Mouse (Mus musculus) gastrocnemius, adult 8-10 months (tissue): ENCODE data around the gene Ptpre. TPM values are rescaled to one million over a fixed set of nuclear protein-coding genes. Genes with fewer than 3 reads are reported as not detected.

Experiments used
- DNase-seq, 2 experiments: peaks; one replicate each; pipeline ENCODE4 v3.0.0; 2022; ENCODE audit warnings: low spot score in 2 of 2
- total RNA-seq, 4 experiments: library from RNA; stranded (reverse); gene quantifications; 2 replicates each; pipeline ENCODE4 v1.2.4; 2022

The Ptpre gene
- total RNA-seq, 4 experiments from 2014 or later: 0.87 to 1.3 (median 1.0) TPM

- DNase-seq: no peak
Measured at GRCm38 (mm10) chr7:135639361-135639760, 102.1 kb downstream of the Ptpre start.

DNA sequence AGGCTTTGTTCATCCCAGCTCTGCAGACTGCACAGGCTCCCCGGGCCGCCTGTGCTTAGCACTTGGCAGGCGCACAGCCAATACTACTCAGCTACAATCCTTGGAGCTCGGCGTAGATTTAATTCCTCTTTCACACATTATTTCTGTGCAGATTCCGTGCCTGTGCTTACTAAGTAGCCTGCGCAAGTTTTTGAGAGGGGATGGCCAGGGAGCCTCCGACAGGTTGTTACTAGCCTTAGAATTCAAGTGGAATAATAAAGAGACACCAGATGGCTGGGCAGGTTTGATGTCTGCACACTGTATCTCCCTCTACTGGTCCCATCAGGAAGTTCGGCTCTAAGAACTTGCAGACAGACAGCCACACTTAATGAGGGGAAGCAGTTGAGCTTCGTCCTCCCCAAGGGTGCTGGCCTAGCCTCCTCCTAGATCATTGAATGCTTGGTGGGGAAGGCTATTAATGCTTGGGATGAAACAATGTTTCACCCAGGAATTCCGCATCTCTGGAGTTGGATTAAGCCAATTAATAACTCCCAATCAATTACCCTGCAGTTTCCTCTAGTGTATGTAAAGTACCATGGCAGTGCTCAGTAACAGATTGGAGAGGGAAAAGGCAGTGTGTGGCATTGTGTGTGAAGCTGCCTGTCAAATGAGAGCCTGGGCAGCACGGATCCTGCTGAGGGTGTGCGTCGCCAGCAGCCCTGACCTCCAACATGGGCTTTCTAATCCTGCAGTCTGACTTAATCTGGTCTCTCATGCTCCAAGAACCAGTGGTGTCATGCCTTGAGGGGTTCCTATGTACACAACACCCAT lies 104.6 kb downstream of the Ptpre start:
- no peak for DNase-seq

DNA sequence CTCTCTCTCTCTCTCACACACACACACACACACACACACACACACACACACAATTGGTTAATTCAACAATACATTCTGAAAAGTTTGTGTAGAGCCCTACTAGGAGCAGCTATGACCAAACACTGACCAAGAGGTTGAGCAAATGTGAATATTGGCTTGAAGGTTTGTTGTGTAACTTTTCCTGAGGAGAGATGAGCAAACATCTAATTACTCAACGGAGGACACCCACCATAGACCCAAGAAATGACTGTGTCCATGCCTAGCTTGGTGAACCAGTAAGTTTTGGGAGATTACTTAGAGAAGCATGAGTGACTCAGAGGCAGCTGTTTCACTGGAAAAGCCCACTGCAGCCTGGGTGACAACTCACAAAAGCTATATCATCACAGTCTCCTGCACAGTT lies 107.2 kb downstream of the Ptpre start:
- DNase-seq: no peak

DNA sequence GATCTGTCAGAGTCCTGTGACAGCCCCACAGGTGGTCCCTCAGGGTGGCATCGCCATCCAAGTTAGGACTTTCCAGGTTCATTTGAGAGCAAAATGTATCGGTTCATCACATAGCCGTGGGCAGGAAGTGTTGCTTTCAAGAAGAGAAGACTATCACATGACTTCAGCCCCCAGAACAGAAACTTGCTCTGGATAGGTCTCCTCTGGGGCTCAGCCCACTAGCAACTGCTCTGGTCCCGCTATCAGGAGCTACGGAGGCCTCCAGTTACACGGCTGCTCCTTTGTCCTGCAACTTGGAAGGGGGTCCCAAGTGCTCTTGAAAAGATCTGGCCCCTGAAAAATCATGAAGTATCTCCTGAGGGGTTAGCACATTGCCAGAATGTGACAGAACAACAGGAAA lies 109.7 kb downstream of the Ptpre start:
- no peak for DNase-seq

GRCm38 (mm10) chr7:135648821-135649220 lies 111.5 kb downstream of the Ptpre start:
- DNase-seq: no peak

DNA sequence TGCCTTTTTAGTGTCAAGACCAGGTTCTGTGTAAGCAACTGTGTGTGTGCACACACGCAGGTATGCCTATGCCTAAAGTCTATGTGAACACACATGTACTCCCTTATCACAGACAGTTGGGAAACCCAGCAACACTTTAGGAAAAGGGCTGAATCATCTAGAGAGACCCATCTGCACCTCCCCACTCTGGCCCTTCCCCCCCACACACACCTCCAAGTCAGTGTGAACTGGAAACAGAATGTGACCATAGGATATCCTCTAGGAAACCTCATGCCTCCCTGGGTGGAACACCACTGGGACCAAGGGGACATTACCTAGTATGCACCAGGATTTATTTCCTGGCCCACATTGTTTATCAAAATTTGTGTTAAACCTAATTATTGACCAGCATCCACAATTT lies 112.0 kb downstream of the Ptpre start:
- DNase-seq: no peak

DNA sequence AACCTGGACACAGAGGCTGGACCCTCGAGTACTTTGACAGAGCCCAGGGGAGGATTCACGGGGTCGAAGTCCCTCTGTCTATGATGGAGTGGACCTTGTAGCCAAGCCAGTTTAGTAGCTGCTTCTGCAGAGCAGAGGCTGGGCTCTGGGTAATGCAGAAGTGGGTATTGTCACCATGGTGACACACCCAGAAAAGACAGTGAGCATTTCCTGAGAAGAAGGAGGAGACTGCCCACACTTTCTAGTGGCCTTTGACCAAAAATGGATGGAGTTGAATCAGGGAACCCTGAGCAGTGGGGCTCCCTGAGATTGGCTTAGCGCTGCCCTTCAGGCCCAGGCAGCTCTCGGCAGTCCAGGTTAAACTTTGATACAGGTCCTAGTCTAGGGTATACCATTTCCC lies 112.8 kb downstream of the Ptpre start:
- DNase-seq: no peak

GRCm38 (mm10) chr7:135651831-135652511 lies 114.7 kb downstream of the Ptpre start:
- DNase-seq: no peak

DNA sequence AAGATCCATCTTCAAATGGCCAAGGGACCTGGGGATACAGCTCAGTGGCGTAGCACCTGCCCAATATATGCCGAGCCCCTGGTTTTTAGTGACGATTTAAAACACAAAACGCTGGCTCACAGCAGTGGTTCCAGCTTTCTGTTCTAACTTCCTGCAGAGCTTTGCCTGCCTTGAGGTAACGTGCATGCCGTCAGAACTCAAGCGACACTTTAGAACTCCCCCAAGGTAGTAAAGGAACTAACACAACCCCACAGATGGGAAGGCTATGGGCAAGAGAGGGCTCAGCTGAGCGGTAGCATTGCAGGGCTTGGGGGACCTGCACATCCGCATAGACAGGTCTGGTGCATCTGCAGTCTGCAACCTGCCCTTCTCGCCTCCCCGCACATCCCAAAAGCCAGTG lies 115.5 kb downstream of the Ptpre start:
- no peak for DNase-seq

- DNase-seq: no peak
Measured at GRCm38 (mm10) chr7:135653601-135654000, 116.3 kb downstream of the Ptpre start.

- no peak for DNase-seq
Measured at GRCm38 (mm10) chr7:135654288-135654687, 117.0 kb downstream of the Ptpre start.

DNA sequence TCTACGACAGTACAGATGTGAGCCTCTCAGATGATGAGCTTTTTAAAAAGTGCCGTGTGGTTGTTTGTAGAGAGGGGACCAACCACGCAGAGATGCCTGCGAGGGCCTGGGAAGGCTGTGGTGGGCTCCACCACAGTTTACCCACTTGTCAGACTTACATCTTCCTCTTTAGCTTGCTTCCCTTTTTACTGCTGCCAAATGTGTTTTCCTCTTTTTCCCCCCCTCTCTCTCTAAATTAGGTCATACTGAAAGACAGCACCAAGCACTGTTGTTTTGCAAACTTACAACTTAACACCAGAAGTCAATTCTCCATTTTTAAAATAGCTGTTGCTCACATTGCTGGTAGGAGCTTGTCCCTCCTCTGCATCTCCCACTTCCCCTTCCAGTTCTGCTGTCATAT lies 117.8 kb downstream of the Ptpre start:
- no peak for DNase-seq

DNA sequence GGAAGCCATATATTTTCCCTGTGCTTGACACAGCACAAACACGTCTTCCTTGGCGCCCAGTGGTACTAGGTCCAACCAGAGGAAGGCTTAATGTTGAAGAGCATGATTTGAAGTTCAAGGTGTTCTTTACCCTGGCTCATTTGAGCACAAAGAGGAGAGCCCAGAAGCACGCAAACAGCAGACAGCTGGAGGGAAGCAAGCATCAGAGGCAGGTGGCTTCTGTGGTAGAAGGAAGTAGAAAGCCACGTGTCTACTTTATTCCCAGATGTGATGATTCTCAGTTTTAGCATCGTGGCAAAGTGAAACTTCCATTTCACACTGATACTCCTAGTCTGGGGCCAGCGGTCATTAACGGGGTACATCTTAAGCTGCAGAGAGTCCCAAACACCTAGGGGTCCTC lies 120.9 kb downstream of the Ptpre start:
- DNase-seq: no peak

DNA sequence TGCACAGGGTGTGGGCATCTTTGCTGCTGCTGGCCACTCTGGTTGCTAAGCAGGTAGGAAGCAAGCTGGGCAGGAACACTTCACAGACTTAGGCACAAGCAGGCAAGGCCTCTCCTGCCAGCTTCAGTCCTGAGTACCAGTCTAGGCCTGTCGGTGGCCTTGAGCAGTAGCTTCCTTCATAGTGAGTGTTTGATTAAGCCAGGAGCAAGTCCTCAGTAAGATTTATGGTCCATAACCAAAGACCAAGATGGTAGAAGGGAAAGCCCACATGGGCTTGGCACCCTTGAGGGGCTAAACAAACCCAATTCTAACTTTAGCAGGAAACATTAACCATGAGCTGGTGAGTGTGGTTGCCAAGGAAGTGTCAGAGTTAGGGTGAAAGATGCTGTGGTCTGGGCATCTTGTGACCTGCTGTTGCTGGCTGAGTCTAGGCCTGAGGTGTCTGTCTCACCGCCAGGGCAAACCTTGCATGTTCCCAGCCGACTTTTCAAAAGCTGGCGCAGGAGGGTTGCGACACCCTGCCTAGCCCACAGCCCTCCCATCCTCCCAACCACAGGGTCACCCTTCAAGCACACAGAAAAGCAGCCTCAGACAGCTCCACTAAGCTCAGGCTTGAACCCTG lies 122.1 kb downstream of the Ptpre start:
- DNase-seq: no peak

DNA sequence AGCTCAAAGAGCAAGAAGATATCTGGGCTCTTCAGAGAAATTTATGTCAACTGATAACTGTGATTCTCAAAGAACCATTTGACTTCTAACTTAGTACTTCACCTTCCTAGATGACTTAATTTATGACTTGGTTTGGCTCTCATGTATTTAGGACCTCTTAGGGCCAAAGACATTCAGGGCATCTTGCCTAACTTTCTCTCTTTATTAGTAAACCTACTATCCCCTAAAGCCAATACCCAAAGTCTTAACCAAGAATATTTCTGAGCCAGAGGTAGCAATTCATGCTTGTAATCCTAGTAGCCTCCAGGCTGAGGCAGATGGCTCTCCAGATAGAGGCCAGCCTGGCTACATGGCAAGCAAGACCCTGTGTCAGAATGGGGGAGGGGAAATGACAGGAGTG lies 123.0 kb downstream of the Ptpre start:
- no peak for DNase-seq

DNA sequence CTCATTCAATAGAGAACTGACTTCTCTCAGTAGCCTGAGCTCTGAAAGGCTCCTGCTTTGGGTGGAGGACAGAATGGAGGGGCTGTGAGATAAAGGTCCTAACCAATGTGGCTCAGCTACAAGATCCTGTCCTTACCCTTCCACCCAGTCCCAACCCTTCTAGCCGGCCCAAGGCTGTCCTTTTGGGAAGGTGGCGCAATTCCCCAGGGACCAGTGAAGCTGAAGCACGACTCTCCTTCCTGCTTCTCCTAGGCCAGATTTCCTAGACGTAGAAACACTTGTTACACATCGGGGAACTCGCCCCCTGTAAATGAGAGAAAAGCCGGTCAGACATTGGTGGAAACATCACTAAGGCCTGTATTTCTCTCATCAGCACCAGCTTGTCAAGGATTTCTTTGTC lies 126.9 kb downstream of the Ptpre start:
- no peak for DNase-seq

GRCm38 (mm10) chr7:135666314-135666713 lies 129.0 kb downstream of the Ptpre start:
- no peak for DNase-seq

GRCm38 (mm10) chr7:135668852-135669739 lies 131.8 kb downstream of the Ptpre start:
- peak; percentile 17 to 27 for DNase-seq

GRCm38 (mm10) chr7:135673576-135673975 lies 136.3 kb downstream of the Ptpre start:
- no peak for DNase-seq

GRCm38 (mm10) chr7:135676722-135677121 lies 139.4 kb downstream of the Ptpre start:
- DNase-seq: no peak

- DNase-seq: no peak
Measured at GRCm38 (mm10) chr7:135680334-135680733, 143.1 kb downstream of the Ptpre start.
